Mouse (Mus musculus): ENCODE data around the gene Tbc1d8. TPM values are rescaled to one million over a fixed set of nuclear protein-coding genes. Genes with fewer than 3 reads are reported as not detected.

The Tbc1d8 gene
- polyA plus RNA-seq (2011; ENCODE audit: insufficient read length, low read depth, missing spikeins), result 1.2 and 3.2 TPM in 2 replicates

- Histone ChIP-seq H3K27ac (ENCODE audit: insufficient read depth, low read length) (no peak within 1 kb of the TSS), H3K4me1 (ENCODE audit: control insufficient read depth, insufficient read depth, low read length) (no peaks in the 10 kb centered on the region), H3K4me3 (ENCODE audit: insufficient read depth, low read length) (peak within 1 kb of the TSS; percentile 61)
- TF ChIP-seq POLR2A (IDR thresholded peaks at IDR 0.05; ENCODE audit: low read depth, low read length) (peak; percentile 27; the same call in 1 of the 2 replicates), CTCF (IDR thresholded peaks at IDR 0.05; ENCODE audit: borderline replicate concordance, insufficient read depth, low read length) (no peak)
Measured at GRCm38 (mm10) chr1:39478057-39478895, at the start of gene Tbc1d8. Gene Tbc1d8 (minus strand): TSS chr1:39478755.

- TF ChIP-seq POLR2A (IDR thresholded peaks at IDR 0.05; ENCODE audit: low read depth, low read length) (no peak), CTCF (IDR thresholded peaks at IDR 0.05; ENCODE audit: borderline replicate concordance, insufficient read depth, low read length) (no peak)
- H3K4me3 ChIP-seq (ENCODE audit: insufficient read depth, low read length), result no peak overlapping the region
- no peak overlapping the region for H3K27ac ChIP-seq (ENCODE audit: insufficient read depth, low read length)
- peaks cover 4% of the 10 kb centered on the region; the same call in 1 of the 2 replicates for H3K4me1 ChIP-seq (ENCODE audit: control insufficient read depth, insufficient read depth, low read length)
Measured at GRCm38 (mm10) chr1:39528319-39528718, 49.8 kb upstream of the Tbc1d8 start.

GRCm38 (mm10) chr1:39527432-39527831 is 48.9 kb upstream of the Tbc1d8 start:
- Histone ChIP-seq H3K4me1 (ENCODE audit: control insufficient read depth, insufficient read depth, low read length) (peaks cover 4% of the 10 kb centered on the region; the same call in 1 of the 2 replicates), H3K27ac (ENCODE audit: insufficient read depth, low read length) (no peak overlapping the region), H3K4me3 (ENCODE audit: insufficient read depth, low read length) (no peak overlapping the region)
- TF ChIP-seq CTCF (IDR thresholded peaks at IDR 0.05; ENCODE audit: borderline replicate concordance, insufficient read depth, low read length) (peak; percentile 81), POLR2A (IDR thresholded peaks at IDR 0.05; ENCODE audit: low read depth, low read length) (no peak)

GRCm38 (mm10) chr1:39526371-39527167 is 48.0 kb upstream of the Tbc1d8 start:
- TF ChIP-seq CTCF (IDR thresholded peaks at IDR 0.05; ENCODE audit: borderline replicate concordance, insufficient read depth, low read length), result no peak
- TF ChIP-seq POLR2A (IDR thresholded peaks at IDR 0.05; ENCODE audit: low read depth, low read length), result no peak
- H3K27ac ChIP-seq (ENCODE audit: insufficient read depth, low read length), result no peak overlapping the region
- H3K4me1 ChIP-seq (ENCODE audit: control insufficient read depth, insufficient read depth, low read length), result peaks cover 4% of the 10 kb centered on the region; the same call in 1 of the 2 replicates
- no peak overlapping the region for H3K4me3 ChIP-seq (ENCODE audit: insufficient read depth, low read length)

GRCm38 (mm10) chr1:39525763-39526162 is 47.2 kb upstream of the Tbc1d8 start:
- Histone ChIP-seq H3K27ac (ENCODE audit: insufficient read depth, low read length) (no peak overlapping the region), H3K4me3 (ENCODE audit: insufficient read depth, low read length) (no peak overlapping the region), H3K4me1 (ENCODE audit: control insufficient read depth, insufficient read depth, low read length) (peaks cover 4% of the 10 kb centered on the region; the same call in 1 of the 2 replicates)
- TF ChIP-seq CTCF (IDR thresholded peaks at IDR 0.05; ENCODE audit: borderline replicate concordance, insufficient read depth, low read length), result no peak
- TF ChIP-seq POLR2A (IDR thresholded peaks at IDR 0.05; ENCODE audit: low read depth, low read length), result no peak

GRCm38 (mm10) chr1:39522519-39522918 is 44.0 kb upstream of the Tbc1d8 start:
- TF ChIP-seq POLR2A (IDR thresholded peaks at IDR 0.05; ENCODE audit: low read depth, low read length) (no peak), CTCF (IDR thresholded peaks at IDR 0.05; ENCODE audit: borderline replicate concordance, insufficient read depth, low read length) (peak; percentile 30; the same call in 1 of the 2 replicates)
- H3K27ac ChIP-seq (ENCODE audit: insufficient read depth, low read length), result no peak overlapping the region
- H3K4me3 ChIP-seq (ENCODE audit: insufficient read depth, low read length), result no peak overlapping the region
- H3K4me1 ChIP-seq (ENCODE audit: control insufficient read depth, insufficient read depth, low read length), result no peaks in the 10 kb centered on the region

GRCm38 (mm10) chr1:39521326-39521725 is 42.8 kb upstream of the Tbc1d8 start:
- no peak overlapping the region for H3K27ac ChIP-seq (ENCODE audit: insufficient read depth, low read length)
- no peaks in the 10 kb centered on the region for H3K4me1 ChIP-seq (ENCODE audit: control insufficient read depth, insufficient read depth, low read length)
- H3K4me3 ChIP-seq (ENCODE audit: insufficient read depth, low read length), result no peak overlapping the region
- TF ChIP-seq CTCF (IDR thresholded peaks at IDR 0.05; ENCODE audit: borderline replicate concordance, insufficient read depth, low read length), result no peak
- no peak for TF ChIP-seq POLR2A (IDR thresholded peaks at IDR 0.05; ENCODE audit: low read depth, low read length)

- H3K27ac ChIP-seq (ENCODE audit: insufficient read depth, low read length), result no peak overlapping the region
- no peaks in the 10 kb centered on the region for H3K4me1 ChIP-seq (ENCODE audit: control insufficient read depth, insufficient read depth, low read length)
- no peak overlapping the region for H3K4me3 ChIP-seq (ENCODE audit: insufficient read depth, low read length)
- TF ChIP-seq CTCF (IDR thresholded peaks at IDR 0.05; ENCODE audit: borderline replicate concordance, insufficient read depth, low read length), result no peak
- TF ChIP-seq POLR2A (IDR thresholded peaks at IDR 0.05; ENCODE audit: low read depth, low read length), result no peak
Measured at GRCm38 (mm10) chr1:39515303-39515991, 36.9 kb upstream of the Tbc1d8 start.

GRCm38 (mm10) chr1:39512183-39512582 is 33.6 kb upstream of the Tbc1d8 start:
- Histone ChIP-seq H3K4me3 (ENCODE audit: insufficient read depth, low read length) (no peak overlapping the region), H3K27ac (ENCODE audit: insufficient read depth, low read length) (no peak overlapping the region), H3K4me1 (ENCODE audit: control insufficient read depth, insufficient read depth, low read length) (no peaks in the 10 kb centered on the region)
- TF ChIP-seq POLR2A (IDR thresholded peaks at IDR 0.05; ENCODE audit: low read depth, low read length) (no peak), CTCF (IDR thresholded peaks at IDR 0.05; ENCODE audit: borderline replicate concordance, insufficient read depth, low read length) (no peak)

All from embryonic fibroblast, embryonic 13.5 days (primary cell).